Mouse (Mus musculus): ENCODE measurements around the gene Cltc.
"Not testable (repeated sequence)": the region's sequence is repeated elsewhere in the genome, so short reads cannot be mapped to it uniquely, and the experiment has no call there.

The Cltc gene

DNA sequence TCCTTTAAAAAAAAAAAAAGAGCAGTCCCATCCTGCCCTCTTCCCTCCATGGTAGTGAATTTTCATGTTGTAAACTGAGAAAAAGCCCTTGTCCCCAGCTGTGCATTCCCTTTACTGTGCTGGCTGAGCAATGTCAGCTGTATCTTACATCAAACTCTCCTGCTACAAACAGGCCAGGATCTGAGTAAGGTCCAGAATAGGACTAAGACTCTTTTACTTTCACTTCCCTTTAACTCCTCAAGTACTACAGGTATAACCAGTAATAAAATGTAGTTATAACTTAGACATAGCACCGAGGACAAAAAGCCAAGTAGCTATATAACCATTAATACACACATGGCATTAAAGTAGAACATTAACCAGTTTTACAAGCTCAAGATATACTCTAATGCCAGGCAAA is 18.4 kb downstream of the Cltc start:
- no peak for DNase-seq (ENCODE audit: low read depth, low spot score)

DNA sequence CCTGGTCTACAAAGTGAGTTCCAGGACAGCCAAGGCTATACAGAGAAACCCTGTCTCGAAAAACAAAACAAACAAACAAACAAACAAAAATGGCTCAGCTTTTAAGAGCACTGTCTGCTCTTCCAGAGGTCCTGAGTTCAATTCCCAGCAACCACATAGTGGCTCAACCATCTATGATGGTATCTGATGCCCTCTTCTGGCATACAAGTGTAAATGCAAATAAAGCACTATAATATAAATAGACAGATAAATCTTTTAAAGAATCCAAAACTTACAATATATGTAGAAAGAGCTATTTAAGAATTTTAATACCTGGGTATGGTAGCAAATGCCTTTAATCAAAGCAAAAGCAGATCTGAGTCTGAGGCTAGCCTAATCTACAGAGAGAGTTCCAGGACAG is 19.1 kb downstream of the Cltc start:
- DNase-seq (ENCODE audit: low read depth, low spot score) = not testable (repeated sequence)

DNA sequence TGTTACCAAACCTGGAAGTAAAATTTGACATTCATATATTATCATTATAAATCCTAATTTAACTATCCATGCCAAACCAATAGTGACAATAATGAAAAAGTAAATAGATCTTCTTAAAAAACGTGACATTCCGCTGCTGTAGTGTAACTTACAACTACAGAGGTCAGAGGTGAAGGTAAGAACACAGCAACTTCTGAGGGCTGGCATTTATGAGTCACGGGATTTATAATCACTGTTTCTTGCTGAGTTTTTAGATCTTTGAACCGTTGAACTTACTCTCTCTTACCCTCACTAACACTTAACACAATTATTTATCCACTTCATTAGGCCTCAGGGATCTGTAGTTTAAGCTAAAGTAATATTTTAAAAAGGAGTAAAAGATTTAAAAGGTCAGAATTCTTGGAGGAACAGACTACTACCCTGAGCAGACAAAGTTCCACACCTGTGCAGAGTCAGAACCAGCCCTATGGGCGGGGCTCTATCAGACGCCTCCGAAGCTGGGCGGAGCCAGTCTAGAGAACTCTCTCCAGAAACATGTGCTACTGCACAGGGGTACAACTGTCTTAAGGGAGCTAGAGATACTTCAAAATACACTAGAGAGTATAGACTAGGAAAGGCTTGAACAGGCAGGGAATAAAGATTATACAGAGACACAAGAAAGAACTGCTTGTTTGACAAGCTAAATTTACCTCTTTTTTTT is 19.9 kb downstream of the Cltc start:
- no peak for DNase-seq (ENCODE audit: low read depth, low spot score)

DNA sequence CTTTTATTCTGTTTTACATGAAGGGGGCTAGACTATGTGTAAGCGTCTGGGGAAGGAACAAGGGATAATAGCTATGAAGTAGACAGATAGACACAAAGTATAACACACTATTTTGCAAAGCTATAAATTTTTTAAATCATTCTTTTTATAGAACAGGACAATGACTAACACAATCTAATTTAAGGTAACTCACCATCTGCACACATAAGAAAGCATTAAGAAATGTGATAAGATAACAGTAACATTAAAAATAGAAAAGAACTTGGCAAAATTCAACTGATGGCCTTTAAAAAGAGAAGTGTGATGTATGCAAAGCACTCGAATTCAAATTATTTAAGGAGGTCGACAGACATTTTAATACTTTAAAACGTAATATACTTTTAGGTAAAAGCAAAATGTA is 22.4 kb downstream of the Cltc start:
- no peak for DNase-seq (ENCODE audit: low read depth, low spot score)

DNA sequence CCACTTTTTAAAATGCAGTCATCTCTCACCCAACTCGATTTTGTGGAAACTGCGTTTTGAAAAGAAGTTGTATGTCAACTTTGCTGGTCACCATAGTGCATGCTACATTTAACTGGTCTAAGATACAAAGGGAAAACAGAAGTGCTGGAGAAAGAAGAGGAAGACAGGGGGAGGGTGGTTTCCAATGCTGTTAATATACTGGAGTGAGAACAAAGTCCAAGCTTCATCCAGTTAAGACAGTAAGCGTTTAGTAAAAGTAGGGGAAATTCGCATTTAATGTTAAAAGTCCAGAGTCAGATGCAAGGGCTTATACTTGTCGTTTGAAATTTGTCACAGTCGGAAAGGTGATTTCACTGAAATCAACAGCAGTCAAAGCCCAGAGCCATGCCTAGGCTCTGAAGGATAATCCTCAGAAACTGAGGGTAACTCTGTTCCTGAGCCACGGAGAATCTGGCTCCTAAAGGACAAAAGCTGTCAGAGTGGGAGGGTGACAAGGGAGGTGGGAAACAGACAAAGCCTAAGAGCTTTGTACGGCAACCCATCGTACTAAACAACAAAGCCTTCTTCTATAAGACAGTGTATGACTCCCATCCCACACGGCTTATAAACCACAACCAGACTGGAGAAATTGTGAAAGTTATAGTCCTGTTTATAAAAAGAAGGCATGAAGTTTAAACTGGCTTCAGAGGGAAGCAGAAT is 23.0 kb downstream of the Cltc start:
- no peak for DNase-seq (ENCODE audit: low read depth, low spot score)

DNA sequence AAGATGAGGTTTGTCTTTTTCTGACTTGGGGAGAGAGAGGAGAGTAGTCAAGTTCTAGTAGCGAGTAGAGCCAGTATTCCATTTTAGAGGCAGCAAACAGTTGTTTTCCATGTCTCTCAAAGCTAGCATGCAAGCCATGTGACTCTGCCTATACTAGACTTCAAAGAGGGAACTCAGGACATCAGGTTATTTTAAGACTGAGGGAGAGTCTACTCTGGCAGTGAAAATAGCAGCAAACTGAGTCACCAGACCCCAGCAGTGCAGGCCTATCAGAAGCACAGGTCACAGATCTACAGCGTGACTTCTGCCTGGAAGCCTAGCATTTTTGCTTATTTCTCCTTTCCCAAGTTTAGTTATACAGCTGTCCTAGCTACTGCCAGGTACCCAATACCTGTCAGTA is 25.9 kb downstream of the Cltc start:
- no peak for DNase-seq (ENCODE audit: low read depth, low spot score)

DNA sequence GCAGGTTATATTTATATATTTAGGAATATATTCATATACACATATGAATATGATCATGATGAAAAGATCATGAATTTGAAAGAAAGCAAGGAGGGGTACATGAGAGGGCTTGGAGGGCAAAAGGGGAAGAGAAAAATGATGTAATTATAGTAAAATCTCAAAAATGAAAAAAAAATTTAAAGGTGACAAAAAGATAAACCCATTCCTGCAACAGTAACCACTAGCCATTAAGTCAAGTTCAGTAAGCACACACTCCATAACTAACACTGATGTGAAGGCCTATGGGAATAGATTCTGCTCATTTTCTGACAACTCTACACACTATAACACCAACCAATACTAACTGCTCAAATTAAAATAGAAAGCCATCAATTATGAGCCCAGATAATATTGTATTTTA is 31.8 kb downstream of the Cltc start:
- no peak for DNase-seq (ENCODE audit: low read depth, low spot score)

DNA sequence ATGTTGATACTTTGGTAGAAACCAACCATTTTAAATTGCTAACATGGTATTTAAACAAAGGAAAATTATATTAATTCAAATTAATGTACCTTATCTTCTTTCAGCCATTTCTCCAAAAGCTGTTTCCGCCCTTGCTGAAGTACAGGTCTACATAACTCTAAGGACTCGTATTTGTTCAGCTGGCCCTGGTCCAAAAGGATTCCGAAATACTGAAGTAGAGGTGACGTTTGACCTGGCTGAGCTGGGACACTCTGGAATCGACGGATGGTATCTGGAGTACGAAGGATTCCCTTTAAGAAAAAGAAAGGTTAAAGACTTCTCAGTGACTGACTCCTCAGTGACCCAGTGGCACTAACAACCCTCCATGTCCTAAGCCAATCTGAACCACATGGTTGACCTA is 32.4 kb downstream of the Cltc start:
- no peak for DNase-seq (ENCODE audit: low read depth, low spot score)

DNA sequence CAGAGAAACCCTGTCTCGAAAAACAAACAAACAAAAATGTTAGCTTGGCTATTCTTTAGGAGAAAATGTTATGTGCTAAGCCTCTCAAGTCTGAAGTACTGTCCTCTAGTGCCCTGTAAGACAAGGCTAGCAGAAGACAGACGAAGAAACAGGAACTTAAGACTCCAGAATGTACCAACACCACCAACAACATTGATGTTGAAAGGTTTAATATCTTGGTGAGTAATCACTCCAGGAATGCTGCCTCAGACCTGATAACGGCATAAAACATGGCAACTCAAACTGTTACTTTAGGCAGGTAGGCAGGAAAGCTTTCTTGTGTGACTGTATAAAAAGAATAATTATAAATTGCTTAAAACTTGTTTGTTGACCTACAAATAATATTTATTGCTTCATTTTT is 33.4 kb downstream of the Cltc start:
- DNase-seq (ENCODE audit: low read depth, low spot score) = no peak

DNA sequence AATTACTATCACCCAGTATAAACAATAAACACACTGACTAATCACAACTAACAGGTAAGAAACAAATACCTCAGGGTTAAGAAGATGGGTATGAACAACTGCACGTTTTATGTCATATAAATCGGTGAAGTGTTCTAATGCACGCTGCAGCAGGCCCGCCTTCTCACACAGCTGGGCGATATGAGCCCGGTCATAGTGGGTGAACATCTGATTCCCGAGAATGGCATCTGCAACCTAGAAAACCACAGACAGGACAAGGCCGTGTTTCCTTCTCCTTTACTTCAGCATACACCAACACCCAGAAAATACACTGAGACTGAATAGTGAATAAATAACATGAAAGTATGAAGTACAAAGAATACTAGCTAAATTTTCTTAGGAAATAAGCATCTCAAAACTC is 38.0 kb downstream of the Cltc start:
- DNase-seq (ENCODE audit: low read depth, low spot score) = no peak

DNA sequence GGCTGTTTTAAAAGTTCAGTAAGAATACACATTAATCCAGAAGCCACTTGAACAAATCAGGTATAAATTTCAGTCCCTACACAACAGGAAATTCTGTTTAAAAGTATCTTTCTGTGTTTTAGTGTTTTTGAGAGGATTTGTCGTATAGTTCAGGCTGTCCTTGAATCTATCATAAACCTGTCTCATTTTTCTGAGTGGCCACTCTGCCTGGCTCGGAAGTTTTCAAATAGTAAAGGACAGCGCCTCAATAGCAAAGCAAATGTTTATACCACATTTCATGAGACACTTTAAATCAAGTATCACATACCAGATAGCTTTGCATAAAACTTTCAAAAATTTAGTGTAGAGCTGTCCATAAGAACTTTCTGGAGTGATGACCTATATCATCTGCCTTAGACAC is 39.0 kb downstream of the Cltc start:
- no peak for DNase-seq (ENCODE audit: low read depth, low spot score)

DNA sequence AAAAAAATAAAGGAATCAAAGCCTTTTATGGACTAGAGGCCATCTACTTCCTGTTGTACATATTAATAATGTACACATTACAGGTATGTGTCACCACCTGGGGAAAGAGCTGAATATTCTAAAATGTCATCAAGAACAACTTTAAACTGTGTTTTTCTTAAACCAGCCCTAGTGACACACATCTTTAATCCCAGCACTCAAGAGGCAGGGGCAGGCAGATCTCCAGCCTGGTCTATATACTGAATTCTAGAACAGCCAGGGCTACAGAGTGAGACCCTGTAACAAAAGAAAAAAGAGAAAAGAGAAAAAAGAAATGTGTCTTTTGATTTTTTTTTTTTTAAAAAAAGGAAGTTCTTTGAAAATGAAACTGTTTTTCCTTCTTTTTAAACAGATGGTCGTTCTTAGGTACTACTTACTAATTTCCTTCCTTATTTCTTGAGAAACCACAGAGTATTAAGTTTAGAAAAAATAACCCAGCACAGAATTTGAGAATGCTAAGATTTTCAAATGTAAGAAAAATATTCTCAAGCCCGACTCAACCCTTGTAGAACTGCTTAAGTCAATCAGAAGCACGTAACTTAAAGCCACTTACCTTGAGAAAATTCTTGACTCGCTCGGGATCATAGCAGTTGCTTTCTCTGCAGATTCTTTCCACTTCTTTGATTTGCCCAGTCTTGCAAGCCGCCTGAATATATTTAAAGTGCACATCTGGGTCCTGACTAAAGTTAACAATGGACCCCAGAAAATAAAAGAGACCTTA is 39.9 kb downstream of the Cltc start:
- no peak for DNase-seq (ENCODE audit: low read depth, low spot score)

DNA sequence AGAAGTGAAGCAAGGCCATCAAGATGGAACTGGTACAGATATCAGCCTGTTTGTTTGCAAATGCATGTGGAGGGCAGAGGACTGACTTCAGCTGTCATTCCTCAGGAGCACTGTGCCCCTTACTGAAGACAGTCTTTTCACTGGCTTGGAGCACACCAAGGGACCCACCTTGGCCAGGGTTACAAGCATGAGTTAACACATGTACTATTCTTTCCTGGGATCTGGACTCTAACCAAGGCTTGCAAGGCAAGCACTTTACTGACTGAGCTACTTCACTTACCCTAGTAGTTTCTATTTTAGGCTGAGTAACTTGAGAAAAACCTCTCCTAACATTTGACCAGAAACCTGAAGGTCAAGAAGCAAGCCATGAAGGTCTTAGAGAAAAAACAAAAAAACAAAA is 42.8 kb downstream of the Cltc start:
- DNase-seq (ENCODE audit: low read depth, low spot score) = no peak

DNA sequence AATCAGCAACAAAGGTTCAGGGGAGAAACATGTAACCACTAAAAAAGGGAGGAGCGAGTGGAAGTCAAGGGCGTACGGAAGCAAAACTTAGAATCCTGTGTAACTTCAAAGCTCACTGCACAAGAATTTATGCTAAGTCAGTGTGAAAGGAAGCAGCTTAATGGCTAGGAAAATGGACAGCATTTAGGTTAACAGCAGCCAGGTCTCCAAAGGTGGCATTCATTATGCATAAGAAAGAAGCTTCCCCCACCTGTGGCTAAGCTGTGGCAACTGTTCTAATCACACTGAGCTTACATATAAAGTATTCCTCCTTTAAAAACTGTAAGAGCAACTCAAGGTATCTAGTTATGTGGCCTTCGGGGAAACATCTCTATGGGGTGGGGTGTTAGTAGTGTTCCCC is 56.2 kb downstream of the Cltc start:
- no peak for DNase-seq (ENCODE audit: low read depth, low spot score)

DNA sequence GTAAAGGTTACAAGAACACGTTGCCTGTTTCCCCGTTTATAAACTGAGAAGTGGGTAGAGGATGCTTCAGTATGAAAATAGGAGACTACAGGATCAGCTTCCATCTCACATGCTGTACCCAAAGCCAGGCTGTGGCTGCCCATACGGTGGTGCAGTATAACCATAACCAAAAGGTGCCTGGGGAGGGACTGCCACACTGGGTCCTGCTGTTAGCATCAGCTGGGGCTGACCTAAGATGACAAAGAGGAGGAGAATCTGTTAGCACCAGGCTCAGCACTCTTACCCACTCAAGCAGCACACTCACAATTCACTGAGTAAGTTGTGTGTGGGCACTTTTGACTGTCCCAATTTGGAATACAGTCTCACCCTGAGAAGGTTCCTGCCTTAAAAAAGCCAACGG is 61.9 kb downstream of the Cltc start:
- DNase-seq (ENCODE audit: low read depth, low spot score) = no peak

DNA sequence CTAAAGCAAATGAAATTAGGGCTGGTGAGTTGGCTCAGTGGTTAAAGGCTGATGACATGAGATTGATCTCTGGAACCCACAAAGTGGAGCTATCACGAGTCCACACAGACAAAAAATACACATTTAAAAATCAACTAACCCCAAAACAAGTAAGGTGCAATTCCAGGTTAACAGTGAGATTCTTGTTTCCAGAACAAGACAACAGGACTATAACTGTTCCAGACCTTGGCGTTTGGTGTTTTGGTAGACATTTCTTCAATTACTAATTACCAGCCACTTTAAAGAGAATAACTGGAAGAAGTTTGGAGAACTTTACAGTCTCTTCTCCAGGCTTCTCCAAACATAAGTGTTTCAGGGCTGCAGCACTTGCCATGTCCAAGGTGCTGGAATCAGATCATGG is 64.8 kb downstream of the Cltc start:
- DNase-seq (ENCODE audit: low read depth, low spot score) = no peak

DNA sequence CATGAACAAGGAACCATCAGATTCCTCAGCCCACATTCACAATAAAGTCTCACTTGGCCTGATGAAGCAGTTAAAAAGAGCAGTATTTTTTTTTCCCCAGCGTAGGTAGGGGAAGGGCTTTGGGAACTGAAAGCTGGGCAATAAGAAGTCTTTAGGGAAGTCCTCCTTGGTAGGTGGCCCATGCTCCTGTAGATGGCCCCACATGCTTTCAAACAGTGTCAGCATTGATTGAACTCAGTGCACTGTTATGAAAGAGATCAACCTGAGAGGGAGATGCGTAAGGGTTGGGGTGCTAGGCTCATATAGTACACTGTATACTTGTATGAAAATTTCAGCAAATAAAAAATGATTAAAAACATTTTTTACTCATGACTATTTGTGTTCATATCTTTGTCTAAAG is 65.4 kb downstream of the Cltc start:
- no peak for DNase-seq (ENCODE audit: low read depth, low spot score)

DNA sequence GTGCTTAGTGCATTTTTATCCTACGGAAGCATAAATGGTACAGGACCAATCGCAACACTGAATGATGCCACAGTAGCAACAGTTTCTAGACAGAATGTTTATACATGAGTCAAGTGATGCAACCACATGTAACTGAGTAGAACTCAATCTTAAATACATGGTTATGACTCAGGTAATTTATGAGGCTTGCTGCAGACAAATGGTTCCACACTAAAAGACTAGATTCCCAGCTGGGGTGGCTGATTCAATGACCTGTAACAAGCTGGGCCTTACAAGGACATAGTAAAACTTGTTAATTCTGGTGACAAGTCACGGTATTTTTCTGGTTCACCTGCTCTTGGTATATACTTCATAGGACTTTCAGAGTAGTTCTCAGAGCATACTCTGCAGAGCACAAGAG is 65.9 kb downstream of the Cltc start:
- DNase-seq (ENCODE audit: low read depth, low spot score) = no peak

DNA sequence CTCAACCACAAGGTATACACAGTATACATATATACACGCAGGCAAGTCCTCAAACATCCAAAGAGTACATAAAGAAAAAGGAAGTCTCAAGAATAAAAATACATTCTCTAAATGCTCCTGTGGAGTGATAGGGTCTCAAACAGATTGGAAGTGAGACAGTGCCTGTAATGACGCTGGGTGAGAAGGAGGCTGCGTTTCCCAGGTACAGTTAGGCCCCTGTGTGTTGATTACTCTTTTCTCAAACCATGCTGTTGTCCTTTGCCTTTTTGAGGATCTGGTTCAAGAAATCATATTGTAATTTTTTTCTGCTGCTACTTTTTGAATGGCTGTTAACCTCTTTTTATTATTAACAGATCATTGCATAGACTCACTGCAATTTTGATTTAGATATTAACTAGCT is 67.0 kb downstream of the Cltc start:
- no peak for DNase-seq (ENCODE audit: low read depth, low spot score)

DNA sequence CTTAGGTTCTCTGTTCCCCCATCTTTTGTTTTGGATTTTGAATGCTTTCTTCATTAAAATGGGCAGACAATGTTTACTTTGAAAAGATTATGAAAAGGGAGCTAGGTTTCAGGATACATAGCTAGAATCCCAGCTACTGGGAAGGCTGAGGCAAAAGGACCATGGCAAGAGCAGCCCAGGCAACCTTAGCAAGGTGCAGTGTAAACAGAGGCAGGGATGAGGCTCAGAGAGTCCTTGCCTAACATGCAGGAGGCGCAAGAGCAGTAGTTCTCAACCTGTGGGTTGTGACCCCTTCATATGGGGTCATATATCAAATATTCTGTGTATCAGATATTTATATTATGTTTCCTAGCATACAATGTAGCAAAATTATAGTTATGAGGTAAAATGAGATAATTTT is 72.0 kb downstream of the Cltc start:
- no peak for DNase-seq (ENCODE audit: low read depth, low spot score)

DNA sequence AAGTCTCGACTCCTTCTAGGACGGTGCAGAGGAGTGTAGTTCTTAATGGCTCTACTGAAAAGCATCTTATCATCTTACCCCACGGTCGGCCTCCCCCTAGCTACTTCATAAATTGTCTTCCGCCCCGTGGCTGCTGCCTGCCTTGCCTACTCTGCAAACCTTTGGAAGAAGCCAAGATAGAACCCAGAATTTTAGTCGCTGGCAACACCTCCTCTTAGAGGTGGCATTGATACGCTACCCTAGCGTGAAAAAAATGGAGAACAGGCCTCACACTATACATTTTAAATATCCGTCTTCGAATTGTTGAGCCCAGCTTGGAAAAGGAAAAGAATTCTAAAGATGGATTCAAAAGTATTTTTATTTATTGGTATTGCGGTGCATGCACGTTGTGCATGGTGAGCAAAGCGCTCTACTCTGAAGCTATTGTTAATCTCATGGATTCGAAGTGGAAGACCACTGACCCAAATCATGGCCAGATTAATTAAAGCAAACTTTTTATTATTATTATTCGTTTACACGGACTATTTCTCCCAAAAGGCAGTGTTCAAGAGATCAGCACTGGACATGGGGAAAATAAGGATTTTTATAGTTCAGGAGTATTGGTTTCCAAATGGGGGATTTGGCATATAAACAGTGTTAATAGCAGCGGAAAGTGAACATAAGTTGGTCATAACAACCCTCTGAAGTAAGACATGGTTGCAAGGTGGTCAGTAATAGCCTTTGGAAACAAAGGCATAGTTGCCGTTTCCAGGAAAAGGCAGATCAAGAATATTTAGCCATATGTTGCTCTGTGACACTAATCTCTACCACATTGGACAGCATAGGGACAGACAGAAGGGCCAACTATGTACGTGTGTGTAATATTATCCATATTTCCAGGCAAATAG is 73.0 kb downstream of the Cltc start:
- no peak for DNase-seq (ENCODE audit: low read depth, low spot score)
